Mouse (Mus musculus) cortical plate, adult 2 months (tissue): ENCODE results near the gene Clic6.

ENCODE experiments used
- CTCF ChIP-seq: fragments of 200-500 bp; IDR thresholded peaks from 2 replicates; pipeline ENCODE4 v1.5.1; 2011; ENCODE audit warnings: mild to moderate bottlenecking, control low read depth, low read length; ENCODE audit not compliant: insufficient read depth; ENCODE audit errors: extremely low read depth
- POLR2A ChIP-seq: fragments of 200-500 bp; IDR thresholded peaks from 2 replicates; pipeline ENCODE4 v1.6.1; 2011; ENCODE audit warnings: mild to moderate bottlenecking, low read length, control low read depth; ENCODE audit not compliant: insufficient read depth; ENCODE audit errors: extremely low read depth

- TF ChIP-seq CTCF (peak; percentile 58), POLR2A (no peak)
Observed at GRCm38 (mm10) chr16:92445377-92445776, 40.2 kb upstream of the Clic6 start.
